Mouse (Mus musculus) heart, postnatal 0 days (tissue): Measurements from ENCODE around the gene 1700092M07Rik.

Experiments used
- CTCF ChIP-seq: IDR thresholded peaks from 2 replicates; pipeline ENCODE4 v1.5.1; 2016; ENCODE audit warnings: antibody characterized with exemption, control low read depth, low read depth
- EP300 ChIP-seq: IDR thresholded peaks from 2 replicates; pipeline ENCODE4 v1.6.1; 2016; ENCODE audit warnings: antibody characterized with exemption, low read depth

- TF ChIP-seq CTCF: no peak
- TF ChIP-seq EP300: 0 out of 2 replicates have a peak, but pooled peaks have one; percentile 22
These were observed 16.3 kb downstream of the 1700092M07Rik start, which contains the start of gene Nxf1 for GRCm38 (mm10) chr19:8756635-8757387.
